Mouse (Mus musculus) regulatory T cell (primary cell): ENCODE measurements around the gene Supt5.

Experiments used
- in situ Hi-C: fragments of 300-600 bp; cut with MboI, MseI; formaldehyde crosslinking; loops from one replicate; pipeline ENCODE4 v1.15.1; 2025; ENCODE audit warnings: high pct_unique_total_duplicates

Gene Supt5

GRCm38 (mm10) chr7:28338108-28338998 lies at the start of gene Supt5:
Gene Supt5 (minus strand): TSS chr7:28338746.
- in situ Hi-C loops: no loop called here

DNA sequence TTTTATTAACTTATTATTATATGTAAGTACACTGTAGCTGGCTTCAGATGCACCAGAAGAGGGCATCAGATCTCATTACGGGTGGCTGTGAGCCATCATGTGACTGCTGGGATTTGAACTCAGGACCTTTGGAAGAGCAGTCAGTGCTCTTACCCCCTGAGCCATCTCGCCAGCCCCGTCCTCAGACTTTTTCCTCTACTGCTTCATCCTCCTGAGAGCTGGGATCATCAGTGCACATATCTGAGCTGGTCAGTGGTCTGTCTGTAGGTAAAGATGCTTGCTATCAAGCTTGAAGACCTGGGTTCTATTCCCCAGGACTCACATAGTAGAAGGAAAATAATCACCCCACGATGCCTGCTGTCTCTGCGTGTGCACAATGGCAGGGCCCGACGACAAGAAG lies 48.8 kb upstream of the Supt5 start:
- in situ Hi-C loops: loop anchor here (10.0 kb wide), 2 partner anchors 213 to 903 kb away; partner anchors contain the start of genes Dyrk1b and Sertad1

DNA sequence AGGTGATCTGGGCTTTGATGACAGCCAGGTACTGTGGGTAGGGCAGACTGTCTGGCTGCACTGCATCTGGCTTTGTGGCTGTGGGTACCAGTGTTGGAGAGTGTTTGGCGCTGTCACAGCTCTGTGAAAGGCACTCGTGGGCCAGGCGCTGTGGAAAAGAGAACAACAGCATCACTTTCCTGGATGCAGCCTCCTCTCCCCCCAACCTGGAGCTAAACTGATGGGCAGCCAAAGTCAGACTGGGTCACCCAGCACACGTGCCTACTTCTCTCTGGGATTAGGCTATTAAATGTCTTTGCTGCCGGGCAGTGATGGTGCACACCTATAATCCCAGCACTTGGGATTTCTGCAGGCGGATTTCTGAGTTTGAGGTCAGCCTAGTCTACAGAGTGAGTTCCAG lies 48.3 kb upstream of the Supt5 start:
- in situ Hi-C loops: loop anchor here (10.0 kb wide), 2 partner anchors 212 to 902 kb away; partner anchors contain the start of genes Dyrk1b and Sertad1

GRCm38 (mm10) chr7:28386462-28386861 lies 47.9 kb upstream of the Supt5 start:
- in situ Hi-C loops: loop anchor here (10.0 kb wide), 2 partner anchors 212 to 902 kb away; partner anchors contain the start of genes Dyrk1b and Sertad1

- in situ Hi-C loops: loop anchor here (10.0 kb wide), 2 partner anchors 211 to 901 kb away; partner anchors contain the start of genes Dyrk1b and Sertad1
These were observed 47.5 kb upstream of the Supt5 start for GRCm38 (mm10) chr7:28386007-28386406.

- in situ Hi-C loops: loop anchor here (10.0 kb wide), 2 partner anchors 210 to 900 kb away; partner anchors contain the start of genes Dyrk1b and Sertad1
These were observed 46.6 kb upstream of the Supt5 start for GRCm38 (mm10) chr7:28385196-28385595.

GRCm38 (mm10) chr7:28384162-28384561 lies 45.6 kb upstream of the Supt5 start:
- in situ Hi-C loops: loop anchor here (10.0 kb wide), 2 partner anchors 209 to 899 kb away; partner anchors contain the start of genes Dyrk1b and Sertad1

GRCm38 (mm10) chr7:28383606-28384005 lies 45.1 kb upstream of the Supt5 start:
- in situ Hi-C loops: loop anchor here (10.0 kb wide), 2 partner anchors 209 to 899 kb away; partner anchors contain the start of genes Dyrk1b and Sertad1

- in situ Hi-C loops: loop anchor here (10.0 kb wide), 2 partner anchors 208 to 898 kb away; partner anchors contain the start of genes Dyrk1b and Sertad1
These were observed 44.4 kb upstream of the Supt5 start for GRCm38 (mm10) chr7:28382981-28383396.

- in situ Hi-C loops: loop anchor here (10.0 kb wide), 2 partner anchors 208 to 898 kb away; partner anchors contain the start of genes Dyrk1b and Sertad1
These were observed 43.9 kb upstream of the Supt5 start for GRCm38 (mm10) chr7:28382347-28382951.

- in situ Hi-C loops: loop anchor here (10.0 kb wide), 2 partner anchors 207 to 897 kb away; partner anchors contain the start of genes Dyrk1b and Sertad1
These were observed 43.4 kb upstream of the Supt5 start for GRCm38 (mm10) chr7:28381938-28382337.

DNA sequence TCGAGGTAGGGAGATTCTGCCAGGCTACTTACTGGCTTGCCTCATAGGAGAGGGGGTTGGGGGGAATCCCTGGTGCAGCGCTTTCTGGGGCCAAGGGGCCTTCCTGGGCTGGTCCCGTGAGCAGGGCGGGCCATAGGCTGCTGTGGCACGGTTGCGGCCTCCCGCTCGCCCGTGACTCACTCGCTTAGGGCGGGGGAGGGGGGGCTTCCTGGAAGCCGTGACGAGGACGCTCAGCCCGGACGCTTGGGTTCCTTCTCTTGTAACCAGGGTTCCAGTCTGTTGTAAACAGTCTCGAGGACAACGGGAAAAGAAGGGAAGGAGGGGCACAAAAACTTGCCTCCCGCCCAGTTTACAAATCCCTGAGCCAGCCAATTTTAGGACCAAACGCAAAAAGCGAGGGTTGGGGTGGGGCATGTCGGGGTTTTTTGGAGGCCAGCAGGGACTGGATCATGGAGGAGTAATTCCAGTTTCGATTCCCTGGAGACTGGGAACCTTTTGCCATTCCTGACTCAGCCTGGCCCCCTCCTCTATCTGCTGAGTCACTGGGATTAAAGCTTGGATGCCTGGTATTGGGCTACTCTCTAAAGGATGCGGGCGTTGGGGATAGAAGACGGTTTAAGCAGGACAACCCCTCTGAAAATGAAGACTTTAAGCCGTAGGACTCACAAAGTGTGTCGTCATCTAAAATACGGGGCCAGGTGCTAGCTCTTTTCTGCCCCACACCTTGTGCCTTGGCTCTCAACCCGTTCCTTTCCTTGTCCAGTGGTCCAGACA lies 42.7 kb upstream of the Supt5 start:
- in situ Hi-C loops: loop anchor here (10.0 kb wide), 2 partner anchors 206 to 896 kb away; partner anchors contain the start of genes Dyrk1b and Sertad1

- in situ Hi-C loops: loop anchor here (10.0 kb wide), 2 partner anchors 206 to 896 kb away; partner anchors contain the start of genes Dyrk1b and Sertad1
These were observed 41.9 kb upstream of the Supt5 start, which contains the start of gene Zfp36 for GRCm38 (mm10) chr7:28380237-28381016. Gene Zfp36 (minus strand): TSS chr7:28380253.

GRCm38 (mm10) chr7:28378769-28379651 lies 40.5 kb upstream of the Supt5 start:
- in situ Hi-C loops: no loop called here

GRCm38 (mm10) chr7:28378066-28378690 lies 39.6 kb upstream of the Supt5 start:
- in situ Hi-C loops: no loop called here

DNA sequence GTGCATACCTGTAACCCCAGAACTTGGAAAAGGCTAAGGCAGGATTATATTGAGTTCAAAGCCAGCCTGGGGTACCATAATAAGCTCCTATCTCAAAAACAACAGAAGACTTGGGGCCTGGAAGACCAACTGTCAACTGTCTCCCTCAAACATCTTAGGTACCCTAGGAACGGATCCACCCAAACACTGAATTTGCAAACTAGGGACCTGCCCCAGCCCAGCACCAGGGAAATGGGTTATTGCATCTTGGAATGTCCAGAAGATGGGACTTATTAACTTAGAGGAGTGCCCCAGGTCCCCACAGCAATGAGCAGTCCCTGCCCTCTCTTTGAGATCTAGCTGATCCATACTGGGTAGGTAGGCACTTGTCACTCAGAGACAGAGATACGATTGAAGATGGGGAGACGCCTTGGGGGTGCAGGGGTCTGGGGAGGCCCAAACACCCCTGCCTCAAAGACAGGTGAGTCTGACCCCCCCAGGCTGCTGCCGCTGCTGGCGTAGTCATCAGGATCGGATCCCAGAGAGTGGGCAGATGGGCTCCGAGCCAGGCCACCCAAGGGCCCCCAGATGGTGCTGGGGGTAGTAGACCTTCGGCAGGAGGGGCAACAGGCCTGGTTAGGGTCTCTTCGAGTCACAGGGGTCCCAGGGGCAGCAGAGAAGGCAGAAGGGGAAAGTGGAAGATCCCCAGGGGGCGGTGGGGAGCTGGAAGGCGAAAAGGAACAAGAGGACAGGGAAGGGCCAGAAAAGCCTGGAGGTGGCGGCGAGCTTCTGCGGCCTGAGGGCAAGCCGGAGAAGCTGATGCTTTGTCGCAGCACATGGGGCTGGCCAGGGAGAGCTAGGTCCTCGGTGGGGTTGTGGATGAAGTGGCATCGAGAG lies 38.9 kb upstream of the Supt5 start:
- in situ Hi-C loops: no loop called here

GRCm38 (mm10) chr7:28376011-28376771 lies 37.6 kb upstream of the Supt5 start:
- in situ Hi-C loops: no loop called here
